Mouse (Mus musculus) hindbrain, embryonic 11.5 days (tissue): ENCODE measurements at regions not wholly inside any gene's neighbourhood (a gene's known extent, or its start where the extent isn't known, plus 50 kb on each side); places are given as distances from the start of the nearest gene placed in this dataset.

Source experiments
- ATAC-seq: fragments of 200-750 bp; cut with Nextera tagmentation; 2 replicates; pipeline ENCODE4 v1.8.0; 2017; ENCODE audit warnings: mild to moderate bottlenecking, moderate TSS enrichment, moderate library complexity; ENCODE audit not compliant: low FRiP score
- DNase-seq: peaks from one replicate; pipeline ENCODE4 v3.0.0-alpha.2; 2015; ENCODE audit warnings: low spot score
- H3K27ac ChIP-seq: fragments of 300-500 bp; sonication (generic); 2 replicates; pipeline ENCODE4 v1.5.1; 2014; ENCODE audit warnings: mild to moderate bottlenecking, low read depth, low read length
- H3K27me3 ChIP-seq: fragments of 300-500 bp; sonication (generic); 2 replicates; pipeline ENCODE4 v1.6.1; 2014; ENCODE audit warnings: mild to moderate bottlenecking, low read length, moderate library complexity, mixed read lengths; ENCODE audit not compliant: control insufficient read depth, insufficient read depth
- H3K36me3 ChIP-seq: fragments of 300-500 bp; sonication (generic); 2 replicates; pipeline ENCODE4 v1.6.1; 2014; ENCODE audit warnings: mild to moderate bottlenecking, low read length, moderate library complexity, mixed read lengths; ENCODE audit not compliant: control insufficient read depth, insufficient read depth
- H3K4me1 ChIP-seq: fragments of 300-500 bp; sonication (generic); replicated peaks from 2 replicates; pipeline ENCODE4 v1.6.1; 2014; ENCODE audit warnings: low read length, mixed read lengths; ENCODE audit not compliant: control insufficient read depth, insufficient read depth
- H3K4me2 ChIP-seq: fragments of 300-500 bp; sonication (generic); replicated peaks from 2 replicates; pipeline ENCODE4 v1.6.1; 2014; ENCODE audit warnings: mild to moderate bottlenecking, low read depth, low read length
- H3K4me3 ChIP-seq: fragments of 300-500 bp; sonication (generic); 2 replicates; pipeline ENCODE4 v1.5.1; 2014; ENCODE audit warnings: low read depth, low read length
- H3K9ac ChIP-seq: fragments of 300-500 bp; sonication (generic); 2 replicates; pipeline ENCODE4 v1.6.1; 2014; ENCODE audit warnings: low read depth, low read length
- H3K9me3 ChIP-seq: fragments of 300-500 bp; sonication (generic); 2 replicates; pipeline ENCODE4 v1.6.1; 2016; ENCODE audit warnings: low read length; ENCODE audit not compliant: control insufficient read depth
- WGBS: fragments of 180-500 bp; shearing (Covaris S2); extraction: QIAGEN DNeasy Blood & Tissue Kit; methylation state at CpG from one replicate; pipeline ENCODE4 v1.1.7; 2014; 5-methylcytosine and 5-hydroxymethylcytosine counted together

DNA sequence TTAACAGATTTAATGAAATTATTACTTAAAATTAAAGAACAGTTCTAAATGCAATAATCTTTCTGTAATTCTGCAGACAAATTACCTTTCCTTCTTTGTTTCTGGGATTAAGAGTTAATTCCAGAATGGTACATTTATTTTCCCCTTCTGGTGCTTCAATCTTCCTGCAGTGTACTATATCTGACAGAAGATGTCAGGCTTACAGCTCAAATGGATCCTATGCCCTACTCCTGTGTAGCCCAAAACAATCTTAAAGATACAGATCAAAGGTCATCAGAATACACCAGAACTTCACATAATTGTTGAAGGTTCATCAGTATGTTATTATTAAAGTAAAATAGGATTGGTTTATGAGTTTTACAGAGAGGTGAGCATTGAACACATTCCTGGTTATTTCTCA is 3901.7 kb downstream of the 9330182O14Rik start:
- Histone ChIP-seq H3K27ac (no peak overlapping the region), H3K4me1 (no peaks in the 10 kb centered on the region), H3K9ac (no peak overlapping the region), H3K4me2 (no peak overlapping the region), H3K9me3 (no peaks in the 10 kb centered on the region), H3K27me3 (no peaks in the 10 kb centered on the region), H3K4me3 (no peak overlapping the region), H3K36me3 (no peaks in the 10 kb centered on the region)
- ATAC-seq (no peak), DNase-seq (no peak)

DNA sequence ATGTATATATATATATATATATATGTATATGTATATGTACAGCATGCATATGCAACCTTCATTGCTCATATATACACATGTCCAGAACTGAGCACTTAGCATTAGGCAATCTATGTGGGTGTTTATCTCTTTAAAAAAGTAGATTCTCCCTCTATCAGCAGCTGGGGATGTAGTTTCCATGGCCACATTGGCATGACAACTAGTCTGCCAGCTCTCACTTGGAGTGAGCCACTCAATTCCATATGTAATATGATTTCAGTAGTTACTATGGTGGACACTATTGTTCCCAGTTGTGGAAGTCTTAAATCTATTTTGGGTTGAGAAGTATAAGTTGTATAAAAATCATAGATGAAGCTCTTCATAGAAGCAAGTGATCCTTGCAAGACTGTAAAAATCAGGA is 3903.7 kb downstream of the 9330182O14Rik start:
- Histone ChIP-seq H3K27me3 (no peaks in the 10 kb centered on the region), H3K27ac (no peak overlapping the region), H3K4me3 (no peak overlapping the region), H3K4me1 (no peaks in the 10 kb centered on the region), H3K36me3 (no peaks in the 10 kb centered on the region), H3K4me2 (no peak overlapping the region), H3K9me3 (no peaks in the 10 kb centered on the region), H3K9ac (no peak overlapping the region)
- DNase-seq (no peak), ATAC-seq (no peak)

DNA sequence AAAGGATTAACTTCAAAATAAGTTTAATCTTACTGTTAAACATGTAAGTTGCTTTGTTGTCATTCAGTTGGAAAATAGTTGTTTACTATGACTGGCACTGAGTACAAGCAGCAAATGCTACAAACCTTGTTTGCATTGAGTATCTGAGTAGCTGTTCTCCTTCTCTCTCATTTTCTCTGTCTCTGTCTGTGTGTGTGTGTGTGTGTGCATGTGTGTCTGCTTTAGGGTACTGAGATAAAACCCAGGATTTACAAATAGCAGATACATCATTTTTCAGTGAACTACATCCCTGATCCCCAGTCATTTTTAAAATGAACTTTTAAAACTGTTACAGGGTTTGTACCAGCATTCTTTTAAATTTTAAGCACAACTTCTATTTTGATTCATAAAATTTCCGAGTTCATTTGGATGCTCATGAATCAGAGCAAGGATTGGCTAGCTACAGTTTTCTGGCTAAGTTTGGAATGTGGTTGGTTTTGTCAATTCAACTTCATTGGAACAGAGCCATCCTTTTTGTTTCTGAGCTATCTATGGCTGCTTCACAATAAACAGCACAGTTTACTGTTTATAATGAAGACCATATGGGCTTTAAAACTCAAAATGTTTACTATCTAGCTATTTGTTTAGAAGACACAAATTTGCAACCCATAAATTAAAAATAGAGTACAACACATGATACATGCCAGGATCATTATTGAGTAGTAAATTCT is 3916.6 kb downstream of the 9330182O14Rik start:
- no peak for DNase-seq
- Histone ChIP-seq H3K4me3 (no peak overlapping the region), H3K9me3 (no peaks in the 10 kb centered on the region), H3K4me2 (no peak overlapping the region), H3K36me3 (no peaks in the 10 kb centered on the region), H3K27me3 (no peaks in the 10 kb centered on the region), H3K9ac (no peak overlapping the region), H3K27ac (no peak overlapping the region), H3K4me1 (no peaks in the 10 kb centered on the region)
- ATAC-seq = no peak
- 78% methylated on average over 1 of the region's 1 CpGs for WGBS

DNA sequence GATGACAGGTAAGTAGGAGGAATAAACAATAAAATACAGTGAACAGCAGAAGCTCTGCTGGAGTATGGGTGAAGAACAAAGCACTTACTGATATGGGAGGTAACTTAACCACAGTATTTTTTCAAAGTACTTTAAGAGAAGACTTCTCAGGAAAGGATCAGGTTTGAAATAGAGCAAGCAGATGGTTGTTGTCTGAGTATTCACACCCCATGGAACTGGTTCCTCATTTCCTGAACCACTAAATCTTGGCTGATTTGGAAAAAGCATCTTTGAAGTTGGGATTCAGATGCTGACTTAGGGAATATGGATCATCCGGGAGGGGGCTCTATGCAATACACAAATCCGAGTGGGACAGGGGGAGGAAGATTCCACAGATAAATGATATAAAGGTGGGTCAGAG is 3930.7 kb downstream of the 9330182O14Rik start:
- Histone ChIP-seq H3K9me3 (no peaks in the 10 kb centered on the region), H3K36me3 (no peaks in the 10 kb centered on the region), H3K4me1 (no peaks in the 10 kb centered on the region), H3K4me3 (no peak overlapping the region), H3K4me2 (no peak overlapping the region), H3K27me3 (no peaks in the 10 kb centered on the region), H3K9ac (no peak overlapping the region), H3K27ac (no peak overlapping the region)
- WGBS = 88% methylated on average over 2 of the region's 2 CpGs
- DNase-seq (no peak), ATAC-seq (no peak)

DNA sequence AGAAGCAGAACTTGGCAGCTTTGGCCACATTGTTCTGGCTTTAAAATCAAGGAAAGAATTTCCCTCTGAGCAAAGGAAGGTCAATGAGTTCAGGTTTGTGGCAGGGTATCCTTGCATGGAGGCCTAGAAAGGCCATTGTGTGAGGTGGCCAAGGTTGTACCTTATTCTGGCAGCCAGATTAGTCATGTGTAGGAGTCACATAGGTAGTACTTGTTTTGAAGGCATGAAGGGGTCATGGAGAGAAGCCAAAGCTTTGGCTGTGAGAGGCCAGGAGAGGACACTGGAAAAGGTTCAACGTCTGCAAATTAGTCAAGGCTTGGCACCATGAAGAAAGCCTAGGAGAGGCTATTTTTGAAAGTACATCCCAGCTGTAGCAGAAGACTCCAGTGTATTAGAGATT is 3949.5 kb downstream of the 9330182O14Rik start:
- Histone ChIP-seq H3K36me3 (no peaks in the 10 kb centered on the region), H3K4me3 (no peak overlapping the region), H3K4me2 (no peak overlapping the region), H3K9me3 (no peaks in the 10 kb centered on the region), H3K27me3 (no peaks in the 10 kb centered on the region), H3K4me1 (no peaks in the 10 kb centered on the region), H3K27ac (no peak overlapping the region), H3K9ac (no peak overlapping the region)
- no peak for DNase-seq
- 88% methylated on average over 1 of the region's 1 CpGs for WGBS
- ATAC-seq = no peak

DNA sequence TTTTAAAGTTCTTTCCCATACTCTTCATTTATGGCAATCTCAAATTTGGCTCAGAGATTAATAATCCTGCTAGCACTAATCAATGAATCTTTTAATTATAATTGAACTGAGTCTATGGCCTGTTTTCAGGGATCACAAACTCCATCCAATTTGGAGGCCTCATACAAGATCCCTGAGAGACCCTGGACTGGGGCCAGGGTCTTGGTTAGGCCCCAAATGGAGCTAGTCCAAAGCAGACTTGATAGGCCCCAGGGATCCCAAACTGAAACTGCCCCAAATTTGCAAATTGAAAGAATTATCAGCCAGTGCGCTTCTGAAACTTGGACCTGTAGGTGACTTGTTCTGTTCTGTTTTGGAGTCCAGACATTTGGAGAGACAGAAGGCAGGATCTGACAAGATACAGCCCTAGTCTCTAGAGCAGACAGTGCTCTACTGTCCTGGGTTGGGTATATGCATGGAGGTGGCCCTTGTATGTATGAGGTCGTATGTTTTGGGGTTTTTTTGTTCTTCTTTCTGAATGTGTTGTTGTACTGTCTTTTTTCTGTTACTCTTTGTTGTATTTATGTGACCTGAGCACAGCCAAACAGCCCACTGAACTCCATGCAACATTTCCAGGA is 3978.3 kb downstream of the 9330182O14Rik start:
- Histone ChIP-seq H3K4me2 (no peak overlapping the region), H3K9me3 (no peaks in the 10 kb centered on the region), H3K36me3 (no peaks in the 10 kb centered on the region), H3K9ac (no peak overlapping the region), H3K27ac (no peak overlapping the region), H3K27me3 (no peaks in the 10 kb centered on the region), H3K4me3 (no peak overlapping the region), H3K4me1 (no peaks in the 10 kb centered on the region)
- DNase-seq (no peak), ATAC-seq (no peak)
- WGBS = 81% methylated on average over 2 of the region's 2 CpGs

DNA sequence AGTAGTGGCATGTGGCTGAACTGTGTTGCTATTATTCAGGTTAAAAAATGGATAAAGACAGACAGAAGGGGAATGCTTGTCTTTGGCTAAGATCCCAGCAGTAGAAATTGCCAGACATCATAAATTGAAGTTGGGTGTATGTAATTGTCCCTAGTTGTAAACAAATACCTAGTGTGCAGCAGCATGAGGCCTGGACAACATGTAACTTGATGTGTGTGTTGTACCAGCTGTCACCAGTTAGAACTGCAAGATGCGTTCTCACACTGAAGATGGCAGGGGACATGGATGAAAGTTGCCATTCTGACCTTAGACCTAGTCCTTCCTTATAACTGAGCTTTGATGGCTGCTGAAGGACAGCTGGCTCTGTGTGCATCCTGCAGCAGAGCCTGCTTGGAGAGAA is 4000.0 kb downstream of the 9330182O14Rik start:
- WGBS = 70% methylated on average over 1 of the region's 1 CpGs
- Histone ChIP-seq H3K27me3 (no peaks in the 10 kb centered on the region), H3K4me3 (no peak overlapping the region), H3K36me3 (no peaks in the 10 kb centered on the region), H3K27ac (no peak overlapping the region), H3K9ac (no peak overlapping the region), H3K4me2 (no peak overlapping the region), H3K9me3 (no peaks in the 10 kb centered on the region), H3K4me1 (no peaks in the 10 kb centered on the region)
- DNase-seq (no peak), ATAC-seq (no peak)
